Mouse (Mus musculus): ENCODE data around the gene Natd1.

DNA sequence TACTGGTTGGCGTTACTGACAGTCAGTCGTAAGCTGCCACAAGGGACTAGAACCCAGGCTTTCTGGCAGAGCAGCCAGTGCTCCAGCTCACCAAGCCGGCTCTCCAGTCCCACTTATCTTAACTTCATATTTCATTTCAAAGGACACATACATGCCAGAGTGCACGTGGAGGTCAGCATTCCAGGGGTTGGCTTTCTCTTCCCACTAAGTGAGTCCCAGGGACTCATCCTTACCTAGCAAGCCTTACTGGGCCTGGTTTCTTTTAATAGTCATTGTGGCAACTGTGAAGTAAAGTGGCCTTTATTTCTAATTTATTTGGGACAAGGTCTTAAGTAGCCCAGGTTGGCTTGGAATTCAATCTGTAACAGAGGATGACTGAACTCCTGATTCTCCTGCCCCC, 43.1 kb downstream of the Natd1 start:
- TF ChIP-seq CTCF (IDR thresholded peaks at IDR 0.05; ENCODE audit: low read depth, low read length) (no peak), POLR2A (IDR thresholded peaks at IDR 0.05; ENCODE audit: extremely low read depth, insufficient read depth, low read length) (no peak)

Measured in liver, adult 2 months (tissue).